Mouse (Mus musculus) bone marrow macrophage, adult 2 months (primary cell): ENCODE results near the gene Acat2. TPM values are rescaled to one million over a fixed set of nuclear protein-coding genes. Genes with fewer than 3 reads are reported as not detected.
"Not testable (repeated sequence)": the region's sequence is repeated elsewhere in the genome, so short reads cannot be mapped to it uniquely, and the experiment has no call there.

Experiments
- H3K27ac ChIP-seq: 2 replicates; pipeline ENCODE4 v1.5.1; 2012; ENCODE audit warnings: low read depth, low read length; ENCODE audit not compliant: insufficient read depth
- H3K4me1 ChIP-seq: 2 replicates; pipeline ENCODE4 v1.6.1; 2012; ENCODE audit warnings: low read length; ENCODE audit not compliant: control insufficient read depth, insufficient read depth
- H3K4me3 ChIP-seq: 2 replicates; pipeline ENCODE4 v1.5.1; 2012; ENCODE audit warnings: mild to moderate bottlenecking, low read length, moderate library complexity; ENCODE audit not compliant: insufficient read depth
- CTCF ChIP-seq: IDR thresholded peaks from 2 replicates; pipeline ENCODE4 v1.5.1; 2012; ENCODE audit warnings: low read depth, mild to moderate bottlenecking, low read length, moderate library complexity
- POLR2A ChIP-seq: IDR thresholded peaks from 2 replicates; pipeline ENCODE4 v1.6.1; 2012; ENCODE audit warnings: mild to moderate bottlenecking, low read depth, low read length, borderline replicate concordance
- polyA plus RNA-seq: library from polyadenylated mRNA; stranded (reverse); fragments of >200 nt; gene quantifications from 2 replicates; pipeline ENCODE4 v1.2.4, GENCODE M21; 2012; ENCODE audit not compliant: missing spikeins, insufficient read depth, insufficient read length

The Acat2 gene
- polyA plus RNA-seq, 1 experiment: 8.3 TPM

- no peak for TF ChIP-seq POLR2A
- TF ChIP-seq CTCF: no peak
- no peaks in the 10 kb centered on the region for H3K4me1 ChIP-seq
- no peak overlapping the region for H3K27ac ChIP-seq
- H3K4me3 ChIP-seq: no peak overlapping the region
Observed at GRCm38 (mm10) chr17:12910391-12910790, 50.2 kb downstream of the Acat2 start.

GRCm38 (mm10) chr17:12909361-12910280 lies 50.9 kb downstream of the Acat2 start, which contains the start of gene Pnldc1:
Pnldc1 (minus strand) TSS chr17:12910230.
- Histone ChIP-seq H3K4me3 (no peak within 1 kb of the TSS), H3K27ac (no peak within 1 kb of the TSS), H3K4me1 (no peaks in the 10 kb centered on the region)
- no peak for TF ChIP-seq POLR2A
- no peak for TF ChIP-seq CTCF

- Histone ChIP-seq H3K27ac (no peak overlapping the region), H3K4me3 (no peak overlapping the region), H3K4me1 (peaks cover 3% of the 10 kb centered on the region)
- no peak for TF ChIP-seq POLR2A
- TF ChIP-seq CTCF: no peak
Observed at GRCm38 (mm10) chr17:12906436-12906835, 54.1 kb downstream of the Acat2 start.

- peaks cover 3% of the 10 kb centered on the region for H3K4me1 ChIP-seq
- no peak overlapping the region for H3K27ac ChIP-seq
- TF ChIP-seq CTCF (no peak), POLR2A (no peak)
- no peak overlapping the region for H3K4me3 ChIP-seq
Observed at GRCm38 (mm10) chr17:12905810-12906209, 54.7 kb downstream of the Acat2 start.

GRCm38 (mm10) chr17:12904349-12904748 lies 56.2 kb downstream of the Acat2 start:
- TF ChIP-seq CTCF: no peak
- no peak for TF ChIP-seq POLR2A
- Histone ChIP-seq H3K27ac (peak overlapping the region; percentile 46; the same call in 1 of the 2 replicates), H3K4me1 (peaks cover 3% of the 10 kb centered on the region), H3K4me3 (no peak overlapping the region)

GRCm38 (mm10) chr17:12903372-12904333 lies 56.9 kb downstream of the Acat2 start:
- H3K4me3 ChIP-seq: no peak overlapping the region
- peak overlapping the region; percentile 28; the same call in 1 of the 2 replicates for H3K27ac ChIP-seq
- no peak for TF ChIP-seq CTCF
- TF ChIP-seq POLR2A: no peak
- H3K4me1 ChIP-seq: peaks cover 3% of the 10 kb centered on the region

- H3K4me3 ChIP-seq: no peak overlapping the region
- no peak for TF ChIP-seq CTCF
- no peak for TF ChIP-seq POLR2A
- peaks cover 3% of the 10 kb centered on the region for H3K4me1 ChIP-seq
- no peak overlapping the region for H3K27ac ChIP-seq
Observed at GRCm38 (mm10) chr17:12902291-12902690, 58.3 kb downstream of the Acat2 start.

- H3K27ac ChIP-seq, H3K4me3 ChIP-seq, H3K4me1 ChIP-seq: not testable (repeated sequence)
Observed at GRCm38 (mm10) chr17:12898607-12899006, 61.9 kb downstream of the Acat2 start.

GRCm38 (mm10) chr17:12897674-12898073 lies 62.9 kb downstream of the Acat2 start:
- TF ChIP-seq POLR2A (no peak), CTCF (no peak)
- H3K27ac ChIP-seq: no peak overlapping the region
- no peak overlapping the region for H3K4me3 ChIP-seq
- H3K4me1 ChIP-seq: no peaks in the 10 kb centered on the region

Other genes with a start within 250 kb of the Acat2 start
- 31.0 and 36.5 TPM in 2 replicates for gene Igf2r, start 191.1 kb downstream of the Acat2 start, polyA plus RNA-seq
- gene Mas1, start 92.6 kb downstream of the Acat2 start, polyA plus RNA-seq: not detected in 2 replicates
- gene Mrgprh, start 84.7 kb downstream of the Acat2 start, polyA plus RNA-seq: not detected in 2 replicates
- 0.68 TPM in 1 of 2 replicates, not detected in the other for gene Pnldc1, start 50.5 kb downstream of the Acat2 start, polyA plus RNA-seq
- 124 and 133 TPM in 2 replicates for gene Tcp1, start 45.0 kb downstream of the Acat2 start, polyA plus RNA-seq
- gene Mrpl18, start 44.4 kb downstream of the Acat2 start, polyA plus RNA-seq: 44.7 and 49.5 TPM in 2 replicates
- not detected in 2 replicates for gene Acat3, start 20.1 kb downstream of the Acat2 start, polyA plus RNA-seq
- 87.2 and 104 TPM in 2 replicates for gene Wtap, start 33.4 kb upstream of the Acat2 start, polyA plus RNA-seq
- 92.6 and 97.7 TPM in 2 replicates for gene Sod2, start 46.1 kb upstream of the Acat2 start, polyA plus RNA-seq
- gene Gpr31b, start 91.5 kb upstream of the Acat2 start, polyA plus RNA-seq: not detected in 2 replicates
- gene Tcp10b, start 100.4 kb upstream of the Acat2 start, polyA plus RNA-seq: 0.21 TPM in 1 of 2 replicates, not detected in the other
- not detected in 2 replicates for gene Unc93a, start 171.1 kb upstream of the Acat2 start, polyA plus RNA-seq